Mouse (Mus musculus): ENCODE measurements around the gene Prc1.

DNA sequence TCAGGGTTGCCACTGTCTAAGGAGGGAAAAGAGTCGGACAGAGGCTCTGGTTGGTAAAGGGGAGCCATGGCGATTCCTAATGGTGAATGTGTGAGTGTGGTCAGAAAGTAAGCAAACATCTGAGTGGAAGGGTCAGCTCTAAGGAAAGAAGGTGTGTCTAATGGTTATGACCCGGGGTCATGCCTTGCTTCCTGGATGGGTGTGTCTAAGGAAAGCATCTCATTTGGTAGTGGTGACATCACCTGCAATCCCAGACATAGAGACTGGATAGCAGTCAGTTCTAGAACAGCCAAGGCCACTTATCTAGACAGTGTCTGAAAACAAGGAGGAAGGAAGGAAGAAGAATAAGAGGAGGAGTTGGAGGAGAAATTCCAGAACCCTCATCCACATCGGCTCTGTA is 40.6 kb downstream of the Prc1 start:
- no peak for TF ChIP-seq GATA1 (IDR thresholded peaks at IDR 0.05; ENCODE audit: borderline replicate concordance, low read length)
- no peak for TF ChIP-seq FLI1 (IDR thresholded peaks at IDR 0.05; ENCODE audit: low read length)
